Mouse (Mus musculus) heart, embryonic 12.5 days (tissue): ENCODE results near the gene Bpi. TPM values are rescaled to one million over a fixed set of nuclear protein-coding genes. Genes with fewer than 3 reads are reported as not detected.

Experiments used
- ATAC-seq: fragments of 200-750 bp; cut with Nextera tagmentation; 2 replicates; pipeline ENCODE4 v1.8.0; 2017; ENCODE audit warnings: moderate TSS enrichment, moderate library complexity; ENCODE audit not compliant: insufficient number of reproducible peaks, low FRiP score
- H3K27ac ChIP-seq: fragments of 300-500 bp; sonication (generic); 2 replicates; pipeline ENCODE4 v1.5.1; 2016; ENCODE audit warnings: mild to moderate bottlenecking, moderate library complexity; ENCODE audit not compliant: poor library complexity, severe bottlenecking
- H3K27me3 ChIP-seq: fragments of 300-500 bp; sonication (generic); replicated peaks from 2 replicates; pipeline ENCODE4 v1.6.1; 2016; ENCODE audit warnings: mild to moderate bottlenecking, moderate library complexity
- H3K36me3 ChIP-seq: fragments of 300-500 bp; sonication (generic); 2 replicates; pipeline ENCODE4 v1.6.1; 2016; ENCODE audit warnings: mild to moderate bottlenecking, moderate library complexity
- H3K4me1 ChIP-seq: fragments of 300-500 bp; sonication (generic); replicated peaks from 2 replicates; pipeline ENCODE4 v1.6.1; 2016; ENCODE audit warnings: mild to moderate bottlenecking
- H3K4me2 ChIP-seq: fragments of 300-500 bp; sonication (generic); 2 replicates; pipeline ENCODE4 v1.6.1; 2016; ENCODE audit warnings: mild to moderate bottlenecking, moderate library complexity
- H3K4me3 ChIP-seq: fragments of 300-500 bp; sonication (generic); 2 replicates; pipeline ENCODE4 v1.5.1; 2016; ENCODE audit warnings: mild to moderate bottlenecking
- H3K9ac ChIP-seq: fragments of 300-500 bp; sonication (generic); 2 replicates; pipeline ENCODE4 v1.6.1; 2016; ENCODE audit warnings: mild to moderate bottlenecking, moderate library complexity
- H3K9me3 ChIP-seq: fragments of 300-500 bp; sonication (generic); replicated peaks from 2 replicates; pipeline ENCODE4 v1.6.1; 2016; ENCODE audit warnings: mild to moderate bottlenecking, moderate library complexity
- WGBS: fragments of 180-500 bp; shearing (Covaris S2); methylation state at CpG from one replicate; pipeline ENCODE4 v1.1.7; 2016; 5-methylcytosine and 5-hydroxymethylcytosine counted together
- microRNA-seq: library from miRNA; unstranded; fragments of <30 nt; microRNA quantifications from one replicate; pipeline ENCODE4, GENCODE M21; 2017
- polyA plus RNA-seq: library from polyadenylated mRNA; unstranded; fragments of >200 nt; fragmentation: Nextera tagmentation; extraction: Ambion mirVana; gene quantifications from 2 replicates; pipeline ENCODE4 v1.2.1, GENCODE M21; 2016

Gene Bpi
- polyA plus RNA-seq, 1 experiment from 2014 or later = not detected

GRCm38 (mm10) chr2:158322845-158323244 lies 65.0 kb downstream of the Bpi start:
- H3K4me3 ChIP-seq = no peak overlapping the region
- peaks cover 5% of the 10 kb centered on the region; the same call in 1 of the 2 replicates for H3K4me1 ChIP-seq
- no peaks in the 10 kb centered on the region for H3K27me3 ChIP-seq
- H3K36me3 ChIP-seq = no peaks in the 10 kb centered on the region
- 46% methylated on average over 3 of the region's 3 CpGs for WGBS
- no peak for ATAC-seq
- H3K9me3 ChIP-seq = no peaks in the 10 kb centered on the region
- no peak overlapping the region for H3K9ac ChIP-seq
- no peak overlapping the region for H3K4me2 ChIP-seq
- no peak overlapping the region for H3K27ac ChIP-seq

GRCm38 (mm10) chr2:158324531-158325190 lies 66.8 kb downstream of the Bpi start:
- WGBS = 55% methylated on average over 10 of the region's 10 CpGs
- no peak for ATAC-seq
- Histone ChIP-seq H3K4me1 (peaks cover 5% of the 10 kb centered on the region; the same call in 1 of the 2 replicates), H3K4me3 (no peak overlapping the region), H3K27me3 (no peaks in the 10 kb centered on the region), H3K36me3 (no peaks in the 10 kb centered on the region), H3K9ac (no peak overlapping the region), H3K27ac (no peak overlapping the region), H3K9me3 (no peaks in the 10 kb centered on the region), H3K4me2 (no peak overlapping the region)

- H3K27ac ChIP-seq = no peak overlapping the region
- H3K9me3 ChIP-seq = no peaks in the 10 kb centered on the region
- H3K36me3 ChIP-seq = no peaks in the 10 kb centered on the region
- H3K9ac ChIP-seq = no peak overlapping the region
- 79% methylated on average over 8 of the region's 8 CpGs for WGBS
- no peak overlapping the region for H3K4me3 ChIP-seq
- no peaks in the 10 kb centered on the region for H3K27me3 ChIP-seq
- H3K4me1 ChIP-seq = peaks cover 5% of the 10 kb centered on the region; the same call in 1 of the 2 replicates
- no peak for ATAC-seq
- no peak overlapping the region for H3K4me2 ChIP-seq
Observed at GRCm38 (mm10) chr2:158325609-158326008, 67.7 kb downstream of the Bpi start.

Small RNA genes within 50 kb of the gene (microRNA-seq; reads per million reads assigned to microRNA genes)
- gene Mir7685 = not detected

Other genes with a start within 250 kb of the Bpi start
- gene Tti1, start 229.7 kb upstream of the Bpi start, polyA plus RNA-seq = 28.1 and 30.3 TPM in 2 replicates
- gene Rprd1b, start 229.6 kb upstream of the Bpi start, polyA plus RNA-seq = 32.4 and 36.8 TPM in 2 replicates
- 227 and 231 TPM in 2 replicates for gene Tgm2, start 111.7 kb upstream of the Bpi start, polyA plus RNA-seq
- gene D630003M21Rik, start 28.9 kb upstream of the Bpi start, polyA plus RNA-seq = 1.1 and 1.5 TPM in 2 replicates
- gene Lbp, start 48.4 kb downstream of the Bpi start, polyA plus RNA-seq = 12.3 and 13.3 TPM in 2 replicates
- 0.55 and 1.1 TPM in 2 replicates for gene Snhg11, start 117.5 kb downstream of the Bpi start, polyA plus RNA-seq
- 12.8 and 15.8 TPM in 2 replicates for gene Ralgapb, start 151.8 kb downstream of the Bpi start, polyA plus RNA-seq
- not detected in 2 replicates for gene Adig, start 244.5 kb downstream of the Bpi start, polyA plus RNA-seq